Mouse (Mus musculus) embryonic facial prominence, embryonic 12.5 days (tissue): Measurements from ENCODE around the gene Clba1. TPM values are rescaled to one million over a fixed set of nuclear protein-coding genes. Genes with fewer than 3 reads are reported as not detected.

Experiments used
- ATAC-seq: fragments of 200-750 bp; cut with Nextera tagmentation; 2 replicates; pipeline ENCODE4 v1.8.0; 2017; ENCODE audit not compliant: insufficient number of reproducible peaks, insufficient read depth, low FRiP score, low TSS enrichment
- H3K27ac ChIP-seq: fragments of 300-500 bp; sonication (generic); 2 replicates; pipeline ENCODE4 v1.5.1; 2016; ENCODE audit warnings: mild to moderate bottlenecking
- H3K27me3 ChIP-seq: fragments of 300-500 bp; sonication (generic); 2 replicates; pipeline ENCODE4 v1.6.1; 2016; ENCODE audit warnings: mild to moderate bottlenecking, moderate library complexity
- H3K36me3 ChIP-seq: fragments of 300-500 bp; sonication (generic); 2 replicates; pipeline ENCODE4 v1.6.1; 2016; ENCODE audit warnings: mild to moderate bottlenecking
- H3K4me1 ChIP-seq: fragments of 300-500 bp; sonication (generic); 2 replicates; pipeline ENCODE4 v1.6.1; 2016
- H3K4me2 ChIP-seq: fragments of 300-500 bp; sonication (generic); replicated peaks from 2 replicates; pipeline ENCODE4 v1.6.1; 2016; ENCODE audit warnings: mild to moderate bottlenecking, moderate library complexity
- H3K4me3 ChIP-seq: fragments of 300-500 bp; sonication (generic); 2 replicates; pipeline ENCODE4 v1.5.1; 2016; ENCODE audit warnings: mild to moderate bottlenecking
- H3K9ac ChIP-seq: fragments of 300-500 bp; sonication (generic); 2 replicates; pipeline ENCODE4 v1.6.1; 2016; ENCODE audit warnings: mild to moderate bottlenecking, moderate library complexity
- H3K9me3 ChIP-seq: fragments of 300-500 bp; sonication (generic); 2 replicates; pipeline ENCODE4 v1.6.1; 2016; ENCODE audit warnings: mild to moderate bottlenecking, moderate library complexity
- WGBS: fragments of 180-500 bp; shearing (Covaris S2); methylation state at CpG from one replicate; pipeline ENCODE4 v1.1.7; 2016; 5-methylcytosine and 5-hydroxymethylcytosine counted together
- polyA plus RNA-seq: library from polyadenylated mRNA; unstranded; fragments of >200 nt; fragmentation: Nextera tagmentation; extraction: Ambion mirVana; gene quantifications from 2 replicates; pipeline ENCODE4 v1.2.1, GENCODE M21; 2016

The Clba1 gene
- polyA plus RNA-seq, 1 experiment from 2014 or later: 9.6 TPM

- 82% methylated on average over 6 of the region's 6 CpGs for WGBS
- H3K4me3 ChIP-seq: no peak overlapping the region
- no peak for ATAC-seq
These were observed 39.7 kb upstream of the Clba1 start for GRCm38 (mm10) chr12:112769031-112769430.

DNA sequence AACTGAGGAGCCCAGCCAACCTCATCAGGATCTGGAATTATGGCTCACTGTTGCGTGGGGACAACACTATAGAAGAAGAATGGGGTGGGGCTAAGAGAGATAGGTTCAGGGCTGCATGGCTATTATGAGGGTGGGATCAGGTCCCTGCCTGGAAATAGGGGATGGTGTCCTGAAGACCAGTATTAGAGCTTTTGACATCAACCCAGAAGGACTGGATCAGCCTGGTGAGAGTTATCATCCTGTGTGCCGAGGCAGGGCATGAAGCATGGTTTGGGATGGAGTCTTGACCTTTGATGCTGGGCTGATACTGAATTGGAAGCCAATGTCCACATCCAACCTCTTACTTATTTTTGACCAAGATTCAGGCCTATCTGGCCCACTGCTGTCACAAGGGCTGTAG, 39.0 kb upstream of the Clba1 start:
- Histone ChIP-seq H3K4me3 (no peak overlapping the region), H3K4me2 (no peak overlapping the region), H3K36me3 (no peaks in the 10 kb centered on the region), H3K27me3 (no peaks in the 10 kb centered on the region), H3K9ac (no peak overlapping the region), H3K9me3 (0 out of 2 replicates have a peak, but pooled peaks cover under 1% of the 10 kb centered on the region), H3K4me1 (no peaks in the 10 kb centered on the region), H3K27ac (no peak overlapping the region)
- WGBS: 58% methylated on average over 2 of the region's 2 CpGs
- no peak for ATAC-seq

More at GRCm38 (mm10) chr12:112769031-112769430, 39.7 kb upstream of the Clba1 start:
- Histone ChIP-seq H3K4me1 (no peaks in the 10 kb centered on the region), H3K9me3 (no peaks in the 10 kb centered on the region), H3K27me3 (no peaks in the 10 kb centered on the region), H3K36me3 (no peaks in the 10 kb centered on the region), H3K27ac (no peak overlapping the region; the same call in 1 of the 2 replicates), H3K4me2 (no peak overlapping the region), H3K9ac (no peak overlapping the region)

GRCm38 (mm10) chr12:112770396-112770795, 38.3 kb upstream of the Clba1 start:
- no peak overlapping the region for H3K4me3 ChIP-seq
- H3K4me1 ChIP-seq: no peaks in the 10 kb centered on the region
- no peak overlapping the region for H3K4me2 ChIP-seq
- WGBS: 86% methylated on average over 4 of the region's 4 CpGs
- H3K9ac ChIP-seq: no peak overlapping the region; the same call in 1 of the 2 replicates
- H3K27me3 ChIP-seq: no peaks in the 10 kb centered on the region
- H3K27ac ChIP-seq: no peak overlapping the region
- H3K9me3 ChIP-seq: 0 out of 2 replicates have a peak, but pooled peaks cover 5% of the 10 kb centered on the region
- ATAC-seq: no peak
- H3K36me3 ChIP-seq: no peaks in the 10 kb centered on the region

- Histone ChIP-seq H3K4me2 (no peak overlapping the region), H3K4me3 (no peak overlapping the region), H3K36me3 (no peaks in the 10 kb centered on the region), H3K4me1 (no peaks in the 10 kb centered on the region), H3K27me3 (no peaks in the 10 kb centered on the region), H3K27ac (no peak overlapping the region), H3K9ac (no peak overlapping the region), H3K9me3 (0 out of 2 replicates have a peak, but pooled peaks cover 7% of the 10 kb centered on the region)
- ATAC-seq: no peak
- 89% methylated on average over 14 of the region's 14 CpGs for WGBS
These were observed 36.4 kb upstream of the Clba1 start for GRCm38 (mm10) chr12:112772306-112772705.

- no peak overlapping the region for H3K4me2 ChIP-seq
- no peaks in the 10 kb centered on the region for H3K36me3 ChIP-seq
- 0 out of 2 replicates have a peak, but pooled peaks cover 7% of the 10 kb centered on the region for H3K9me3 ChIP-seq
- H3K27me3 ChIP-seq: no peaks in the 10 kb centered on the region
- WGBS: 39% methylated on average over 9 of the region's 9 CpGs
- H3K4me3 ChIP-seq: no peak overlapping the region
- no peak overlapping the region for H3K27ac ChIP-seq
- no peak for ATAC-seq
- no peaks in the 10 kb centered on the region for H3K4me1 ChIP-seq
- no peak overlapping the region for H3K9ac ChIP-seq
These were observed 35.4 kb upstream of the Clba1 start for GRCm38 (mm10) chr12:112773366-112773765.

DNA sequence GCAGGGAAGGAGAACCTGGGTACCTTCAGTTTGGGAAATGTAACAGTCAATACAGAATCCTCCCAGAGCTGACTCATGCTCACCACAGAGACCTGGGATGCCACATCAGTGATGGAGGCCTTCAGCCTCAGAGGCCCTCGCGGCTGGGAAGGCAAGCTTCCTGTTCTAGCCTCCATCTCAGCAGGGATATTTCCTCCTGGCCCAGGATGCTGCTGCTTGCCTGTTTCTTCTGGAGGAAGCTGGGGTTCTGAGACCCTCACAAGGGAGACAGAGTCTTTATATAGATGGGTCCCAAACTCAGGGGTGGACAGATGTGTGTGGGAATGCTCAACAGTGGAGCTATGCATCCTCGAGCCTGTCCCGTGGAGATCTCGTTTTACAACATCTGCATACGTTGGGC, 34.7 kb upstream of the Clba1 start:
- ATAC-seq: no peak
- WGBS: 71% methylated on average over 6 of the region's 6 CpGs
- no peak overlapping the region for H3K27ac ChIP-seq

GRCm38 (mm10) chr12:112774481-112774880, 34.3 kb upstream of the Clba1 start:
- Histone ChIP-seq H3K9me3 (0 out of 2 replicates have a peak, but pooled peaks cover 7% of the 10 kb centered on the region), H3K9ac (no peak overlapping the region), H3K27me3 (no peaks in the 10 kb centered on the region), H3K4me1 (no peaks in the 10 kb centered on the region), H3K4me3 (no peak overlapping the region), H3K4me2 (no peak overlapping the region), H3K27ac (no peak overlapping the region), H3K36me3 (no peaks in the 10 kb centered on the region)
- WGBS: 90% methylated on average over 10 of the region's 10 CpGs
- no peak for ATAC-seq

More for the DNA sequence above, 34.7 kb upstream of the Clba1 start:
- H3K9ac ChIP-seq: no peak overlapping the region
- no peaks in the 10 kb centered on the region for H3K36me3 ChIP-seq
- no peaks in the 10 kb centered on the region for H3K4me1 ChIP-seq
- H3K9me3 ChIP-seq: 0 out of 2 replicates have a peak, but pooled peaks cover 7% of the 10 kb centered on the region
- no peak overlapping the region for H3K4me2 ChIP-seq
- H3K27me3 ChIP-seq: no peaks in the 10 kb centered on the region
- H3K4me3 ChIP-seq: no peak overlapping the region

DNA sequence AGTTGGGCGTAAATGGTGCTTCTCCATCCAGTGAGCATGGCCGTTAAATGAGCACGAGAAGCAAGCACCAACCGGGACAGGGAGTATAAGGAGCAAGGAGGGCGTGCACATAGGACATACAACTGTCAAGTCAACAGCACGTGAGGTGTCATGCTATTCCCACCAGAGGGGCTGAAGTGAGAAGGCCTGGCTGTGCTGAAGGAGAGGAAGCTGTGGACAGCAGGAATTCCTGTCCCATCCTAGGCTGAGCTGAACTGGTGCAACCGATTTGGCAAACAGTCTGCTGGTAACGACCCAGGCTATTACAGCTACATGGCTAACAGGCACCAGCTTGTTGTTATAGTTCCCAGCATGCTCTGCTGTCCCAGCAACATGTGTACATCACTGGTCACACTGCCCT, 17.7 kb upstream of the Clba1 start:
- no peak overlapping the region for H3K4me2 ChIP-seq
- no peak overlapping the region for H3K27ac ChIP-seq
- no peak overlapping the region for H3K9ac ChIP-seq
- ATAC-seq: no peak
- H3K9me3 ChIP-seq: no peaks in the 10 kb centered on the region
- H3K4me3 ChIP-seq: no peak overlapping the region
- no peaks in the 10 kb centered on the region for H3K36me3 ChIP-seq
- H3K4me1 ChIP-seq: peaks cover 15% of the 10 kb centered on the region
- H3K27me3 ChIP-seq: no peaks in the 10 kb centered on the region
- 71% methylated on average over 8 of the region's 8 CpGs for WGBS

- H3K27ac ChIP-seq: no peak overlapping the region
- no peaks in the 10 kb centered on the region for H3K36me3 ChIP-seq
- H3K9ac ChIP-seq: no peak overlapping the region
- no peak for ATAC-seq
- no peak overlapping the region for H3K4me2 ChIP-seq
- H3K4me1 ChIP-seq: peaks cover 15% of the 10 kb centered on the region
- 73% methylated on average over 13 of the region's 13 CpGs for WGBS
- H3K4me3 ChIP-seq: no peak overlapping the region
- H3K9me3 ChIP-seq: no peaks in the 10 kb centered on the region
- H3K27me3 ChIP-seq: 0 out of 2 replicates have a peak, but pooled peaks cover 4% of the 10 kb centered on the region
These were observed 15.0 kb upstream of the Clba1 start for GRCm38 (mm10) chr12:112793601-112794355.

DNA sequence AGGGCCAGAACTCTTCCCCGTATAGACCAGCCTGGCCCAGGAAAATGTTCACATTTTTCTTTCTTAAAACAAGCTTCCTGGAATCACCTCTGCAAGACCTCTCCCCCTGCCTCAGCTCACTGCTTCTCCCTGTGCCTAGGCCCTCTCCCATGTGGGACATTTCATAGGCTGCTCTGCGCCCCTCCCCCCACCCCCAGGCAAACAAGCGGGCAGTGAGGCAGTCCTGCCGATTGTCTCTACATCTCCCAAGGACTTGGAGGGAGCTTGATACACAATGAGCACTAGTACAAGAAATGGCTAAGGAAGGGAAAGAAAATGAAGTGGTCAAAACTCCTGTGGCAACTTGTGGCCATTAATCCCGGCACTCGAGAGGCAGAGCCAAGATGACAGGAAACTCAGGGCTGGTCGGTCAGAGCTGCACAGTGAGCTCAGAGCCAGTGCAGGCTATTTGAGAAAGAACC, 14.4 kb upstream of the Clba1 start:
- no peak overlapping the region for H3K27ac ChIP-seq
- H3K27me3 ChIP-seq: 0 out of 2 replicates have a peak, but pooled peaks cover 4% of the 10 kb centered on the region
- 26% methylated on average over 7 of the region's 7 CpGs for WGBS
- H3K4me3 ChIP-seq: no peak overlapping the region
- no peak for ATAC-seq
- no peaks in the 10 kb centered on the region for H3K9me3 ChIP-seq
- H3K4me1 ChIP-seq: peaks cover 15% of the 10 kb centered on the region
- H3K36me3 ChIP-seq: no peaks in the 10 kb centered on the region
- H3K4me2 ChIP-seq: no peak overlapping the region
- no peak overlapping the region for H3K9ac ChIP-seq

GRCm38 (mm10) chr12:112794998-112795397, 13.7 kb upstream of the Clba1 start:
- H3K4me3 ChIP-seq: no peak overlapping the region
- peaks cover 15% of the 10 kb centered on the region for H3K4me1 ChIP-seq

More at GRCm38 (mm10) chr12:112794998-112795397, 13.7 kb upstream of the Clba1 start:
- Histone ChIP-seq H3K27me3 (0 out of 2 replicates have a peak, but pooled peaks cover 4% of the 10 kb centered on the region), H3K27ac (no peak overlapping the region), H3K9me3 (no peaks in the 10 kb centered on the region), H3K9ac (no peak overlapping the region; the same call in 1 of the 2 replicates), H3K4me2 (no peak overlapping the region), H3K36me3 (no peaks in the 10 kb centered on the region)
- no peak for ATAC-seq
- 86% methylated on average over 5 of the region's 5 CpGs for WGBS
